Mouse (Mus musculus): ENCODE data around the gene Vcpkmt.
"Not testable (repeated sequence)": the region's sequence is repeated elsewhere in the genome, so short reads cannot be mapped to it uniquely, and the experiment has no call there.

The Vcpkmt gene

GRCm38 (mm10) chr12:69582613-69583269, at the start of gene Vcpkmt:
Gene Vcpkmt, minus strand, starts transcription at chr12:69583028.
- peak; percentile 90 for DNase-seq (ENCODE audit: low spot score)

- not testable (repeated sequence) for DNase-seq (ENCODE audit: low spot score)
Observed at GRCm38 (mm10) chr12:69618590-69618989, 35.8 kb upstream of the Vcpkmt start.

- DNase-seq (ENCODE audit: low spot score), result no peak
Observed at GRCm38 (mm10) chr12:69604367-69604766, 21.5 kb upstream of the Vcpkmt start.

- no peak for DNase-seq (ENCODE audit: low spot score)
Observed at GRCm38 (mm10) chr12:69597446-69597845, 14.6 kb upstream of the Vcpkmt start.

- DNase-seq (ENCODE audit: low spot score), result no peak
Observed at GRCm38 (mm10) chr12:69593130-69593529, 10.3 kb upstream of the Vcpkmt start.

- no peak for DNase-seq (ENCODE audit: low spot score)
Observed at GRCm38 (mm10) chr12:69583270-69583629, 422 bp upstream of the Vcpkmt start.

GRCm38 (mm10) chr12:69582216-69582612, 614 bp downstream of the Vcpkmt start:
- DNase-seq (ENCODE audit: low spot score), result peak; percentile 27

GRCm38 (mm10) chr12:69579623-69580022, 3.2 kb downstream of the Vcpkmt start:
- DNase-seq (ENCODE audit: low spot score), result no peak

- no peak for DNase-seq (ENCODE audit: low spot score)
Observed at GRCm38 (mm10) chr12:69576120-69576627, 6.7 kb downstream of the Vcpkmt start.

GRCm38 (mm10) chr12:69573916-69574881, 8.6 kb downstream of the Vcpkmt start:
- peak; percentile 90 for DNase-seq (ENCODE audit: low spot score)

GRCm38 (mm10) chr12:69573271-69573670, 9.6 kb downstream of the Vcpkmt start:
- DNase-seq (ENCODE audit: low spot score), result no peak

GRCm38 (mm10) chr12:69569926-69570325, 12.9 kb downstream of the Vcpkmt start:
- no peak for DNase-seq (ENCODE audit: low spot score)

- no peak for DNase-seq (ENCODE audit: low spot score)
Observed at GRCm38 (mm10) chr12:69568266-69568665, 14.6 kb downstream of the Vcpkmt start.

GRCm38 (mm10) chr12:69561006-69561405, 21.8 kb downstream of the Vcpkmt start:
- DNase-seq (ENCODE audit: low spot score), result not testable (repeated sequence)

- peak; percentile 71 for DNase-seq (ENCODE audit: low spot score)
Observed at GRCm38 (mm10) chr12:69556221-69556861, 26.5 kb downstream of the Vcpkmt start.

- no peak for DNase-seq (ENCODE audit: low spot score)
Observed at GRCm38 (mm10) chr12:69545456-69546178, 37.2 kb downstream of the Vcpkmt start.

- no peak for DNase-seq (ENCODE audit: low spot score)
Observed at GRCm38 (mm10) chr12:69544994-69545393, 37.8 kb downstream of the Vcpkmt start.

GRCm38 (mm10) chr12:69544562-69544961, 38.3 kb downstream of the Vcpkmt start:
- no peak for DNase-seq (ENCODE audit: low spot score)

GRCm38 (mm10) chr12:69542376-69542775, 40.5 kb downstream of the Vcpkmt start:
- DNase-seq (ENCODE audit: low spot score), result no peak

GRCm38 (mm10) chr12:69541663-69542062, 41.2 kb downstream of the Vcpkmt start:
- no peak for DNase-seq (ENCODE audit: low spot score)

- DNase-seq (ENCODE audit: low spot score), result no peak
Observed at GRCm38 (mm10) chr12:69539353-69539752, 43.5 kb downstream of the Vcpkmt start.

Measured in adipocyte (in vitro differentiated cells).